Mouse (Mus musculus): Measurements from ENCODE around the gene Cldn2. TPM values are rescaled to one million over a fixed set of nuclear protein-coding genes. Genes with fewer than 3 reads are reported as not detected.
A peak's percentile ranks its signal among the peaks of the same experiment; 100 is the strongest.
"Not testable (repeated sequence)": the region's sequence is repeated elsewhere in the genome, so short reads cannot be mapped to it uniquely, and the experiment has no call there.

The Cldn2 gene
- total RNA-seq (2021): under 1 TPM in 1 of 2 experiments, not detected in 1; 0.12 TPM

GRCm38 (mm10) chrX:139800406-139800878 lies at the start of gene Cldn2:
TSS of gene Cldn2 (plus strand) at chrX:139800828.
- no peak for DNase-seq
- intact Hi-C loops (cut with DNase I): no loop called here

GRCm38 (mm10) chrX:139751855-139752254 lies 48.8 kb upstream of the Cldn2 start:
- DNase-seq: peak; percentile 28 to 54
- intact Hi-C loops (cut with DNase I): loop anchor here (5.0 kb wide), 1 partner anchor 80 kb away; no protein-coding TSS in a partner anchor

GRCm38 (mm10) chrX:139758634-139759033 lies 42.0 kb upstream of the Cldn2 start:
- intact Hi-C loops (cut with DNase I); DNase-seq: not testable (repeated sequence)

- peak; percentile 11 to 26 for DNase-seq
- intact Hi-C loops (cut with DNase I): loop anchor here (5.0 kb wide), 2 partner anchors 345 to 390 kb away; no protein-coding TSS in a partner anchor
These were observed 38.1 kb upstream of the Cldn2 start for GRCm38 (mm10) chrX:139762546-139762945.

GRCm38 (mm10) chrX:139769975-139770637 lies 30.5 kb upstream of the Cldn2 start:
- intact Hi-C loops (cut with DNase I): no loop called here
- no peak for DNase-seq

- intact Hi-C loops (cut with DNase I): loop anchor here (1.0 kb wide), 1 partner anchor 58 kb away; no protein-coding TSS in a partner anchor
- peak; percentile 20 to 67 for DNase-seq
These were observed 26.1 kb upstream of the Cldn2 start for GRCm38 (mm10) chrX:139774309-139775083.

- peak; percentile 13 to 18 for DNase-seq
- intact Hi-C loops (cut with DNase I): no loop called here
These were observed 25.5 kb upstream of the Cldn2 start for GRCm38 (mm10) chrX:139775084-139775612.

GRCm38 (mm10) chrX:139777357-139777756 lies 23.3 kb upstream of the Cldn2 start:
- no peak for DNase-seq
- intact Hi-C loops (cut with DNase I): no loop called here

- intact Hi-C loops (cut with DNase I): no loop called here
- no peak for DNase-seq
These were observed 21.7 kb upstream of the Cldn2 start for GRCm38 (mm10) chrX:139778886-139779285.

GRCm38 (mm10) chrX:139779401-139779800 lies 21.2 kb upstream of the Cldn2 start:
- no peak for DNase-seq
- intact Hi-C loops (cut with DNase I): no loop called here

- intact Hi-C loops (cut with DNase I): no loop called here
- no peak for DNase-seq
These were observed 19.6 kb upstream of the Cldn2 start for GRCm38 (mm10) chrX:139780988-139781387.

GRCm38 (mm10) chrX:139781563-139781962 lies 19.1 kb upstream of the Cldn2 start:
- intact Hi-C loops (cut with DNase I): no loop called here
- DNase-seq: no peak

GRCm38 (mm10) chrX:139782278-139783044 lies 18.2 kb upstream of the Cldn2 start, which contains the start of gene Ripply1:
TSS of gene Ripply1 (minus strand) at chrX:139782353.
- intact Hi-C loops (cut with DNase I): no loop called here
- no peak for DNase-seq

- peak; percentile 23 to 41 for DNase-seq
- intact Hi-C loops (cut with DNase I): no loop called here
These were observed 17.6 kb upstream of the Cldn2 start for GRCm38 (mm10) chrX:139783045-139783422.

GRCm38 (mm10) chrX:139785764-139786163 lies 14.9 kb upstream of the Cldn2 start:
- peak in 1 of 2 experiments; percentile 26 for DNase-seq
- intact Hi-C loops (cut with DNase I): no loop called here

- no peak for DNase-seq
- intact Hi-C loops (cut with DNase I): no loop called here
These were observed 6.4 kb upstream of the Cldn2 start for GRCm38 (mm10) chrX:139794072-139794845.

- no peak for DNase-seq
- intact Hi-C loops (cut with DNase I): no loop called here
These were observed 4.6 kb upstream of the Cldn2 start for GRCm38 (mm10) chrX:139796037-139796436.

- intact Hi-C loops (cut with DNase I): no loop called here
These were observed 2.8 kb upstream of the Cldn2 start for GRCm38 (mm10) chrX:139797875-139798274.

GRCm38 (mm10) chrX:139799953-139800352 lies 675 bp upstream of the Cldn2 start:
- intact Hi-C loops (cut with DNase I): no loop called here
- DNase-seq: no peak

More at GRCm38 (mm10) chrX:139797875-139798274, 2.8 kb upstream of the Cldn2 start:
- no peak for DNase-seq

GRCm38 (mm10) chrX:139803028-139803427 lies 2.4 kb downstream of the Cldn2 start:
- no peak for DNase-seq
- intact Hi-C loops (cut with DNase I): no loop called here

Measured in heart, postnatal 10 days (tissue).